Mouse (Mus musculus) embryonic stem cell, embryonic (primary cell): ENCODE measurements around the gene Rcbtb2.

ENCODE experiments used
- CTCF ChIA-PET, 4 experiments: fragments of 300-600 bp in 2 of 4; fragments of 350-600 bp in 2 of 4; sonication (Branson Sonifier 250); formaldehyde crosslinking; loops; one replicate each; lab custom pipeline; 2022; ENCODE audit warnings: inconsistent platforms in 2 of 4; lab: Charles Lee
- POLR2A ChIA-PET, 4 experiments: fragments of 300-600 bp in 2 of 4; fragments of 350-600 bp in 2 of 4; sonication (Branson Sonifier 250); formaldehyde crosslinking; loops; one replicate each; lab custom pipeline; 2022; ENCODE audit warnings: antibody characterized with exemption in 4 of 4, inconsistent platforms in 1 of 4; lab: Charles Lee

Rcbtb2 gene

DNA sequence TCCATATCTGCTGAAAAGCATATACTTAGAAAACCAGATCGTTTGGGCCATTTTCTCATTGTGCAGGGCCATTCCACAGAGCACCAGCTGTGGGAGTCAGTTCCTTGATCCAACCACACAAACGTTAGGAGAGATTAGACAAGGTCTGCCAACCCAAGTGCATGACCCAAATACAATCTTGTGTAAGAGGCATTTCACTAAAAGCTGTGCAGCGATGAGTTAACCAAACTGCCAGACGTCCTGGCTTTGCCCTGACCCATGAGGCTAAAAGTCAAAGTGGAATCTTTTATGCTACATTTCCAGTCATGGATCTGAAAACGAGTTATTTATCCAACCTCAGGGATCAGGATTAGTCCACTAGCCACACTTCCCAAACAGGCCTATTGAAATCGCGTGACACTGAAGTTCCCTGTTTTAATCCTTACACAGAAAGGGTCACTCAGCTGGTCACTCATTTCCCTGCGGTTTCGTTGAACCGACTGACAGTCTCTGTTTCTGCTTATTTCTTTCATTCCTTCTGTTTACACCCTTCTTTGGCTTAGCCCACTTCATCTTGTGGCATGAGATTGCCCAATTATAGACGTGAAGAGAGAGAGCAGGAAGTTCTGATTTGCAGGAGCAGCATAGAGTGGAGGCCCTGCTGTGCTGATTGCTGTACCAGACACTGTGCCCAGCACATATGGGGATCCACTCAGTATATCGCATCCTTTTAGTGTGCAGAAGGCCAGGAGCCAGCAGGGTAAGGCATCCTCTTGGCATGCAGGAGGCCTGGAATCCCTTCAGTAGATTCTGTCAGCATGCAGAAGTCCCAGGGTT is 49.6 kb downstream of the Rcbtb2 start:
- ChIA-PET POLR2A (no interaction called here), CTCF (no interaction called here)

DNA sequence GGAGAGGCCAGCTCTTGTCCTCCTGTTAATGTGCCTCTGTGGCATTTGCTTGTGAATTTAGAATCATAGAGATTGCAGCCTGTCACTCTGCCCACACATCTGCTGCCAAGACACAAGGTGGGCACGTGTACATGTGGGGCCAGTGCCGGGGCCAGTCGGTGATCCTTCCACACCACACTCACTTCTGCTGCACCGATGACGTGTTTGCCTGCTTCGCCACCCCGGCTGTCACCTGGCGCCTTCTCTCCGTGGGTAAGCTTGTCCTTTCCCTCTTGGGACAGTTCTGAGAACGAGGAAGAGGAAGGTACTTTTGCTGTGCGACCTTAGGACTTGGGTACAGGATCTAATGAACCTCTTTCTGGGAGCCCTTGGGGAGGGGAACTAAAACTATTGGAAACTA is 50.8 kb downstream of the Rcbtb2 start:
- CTCF ChIA-PET, result no interaction called here

DNA sequence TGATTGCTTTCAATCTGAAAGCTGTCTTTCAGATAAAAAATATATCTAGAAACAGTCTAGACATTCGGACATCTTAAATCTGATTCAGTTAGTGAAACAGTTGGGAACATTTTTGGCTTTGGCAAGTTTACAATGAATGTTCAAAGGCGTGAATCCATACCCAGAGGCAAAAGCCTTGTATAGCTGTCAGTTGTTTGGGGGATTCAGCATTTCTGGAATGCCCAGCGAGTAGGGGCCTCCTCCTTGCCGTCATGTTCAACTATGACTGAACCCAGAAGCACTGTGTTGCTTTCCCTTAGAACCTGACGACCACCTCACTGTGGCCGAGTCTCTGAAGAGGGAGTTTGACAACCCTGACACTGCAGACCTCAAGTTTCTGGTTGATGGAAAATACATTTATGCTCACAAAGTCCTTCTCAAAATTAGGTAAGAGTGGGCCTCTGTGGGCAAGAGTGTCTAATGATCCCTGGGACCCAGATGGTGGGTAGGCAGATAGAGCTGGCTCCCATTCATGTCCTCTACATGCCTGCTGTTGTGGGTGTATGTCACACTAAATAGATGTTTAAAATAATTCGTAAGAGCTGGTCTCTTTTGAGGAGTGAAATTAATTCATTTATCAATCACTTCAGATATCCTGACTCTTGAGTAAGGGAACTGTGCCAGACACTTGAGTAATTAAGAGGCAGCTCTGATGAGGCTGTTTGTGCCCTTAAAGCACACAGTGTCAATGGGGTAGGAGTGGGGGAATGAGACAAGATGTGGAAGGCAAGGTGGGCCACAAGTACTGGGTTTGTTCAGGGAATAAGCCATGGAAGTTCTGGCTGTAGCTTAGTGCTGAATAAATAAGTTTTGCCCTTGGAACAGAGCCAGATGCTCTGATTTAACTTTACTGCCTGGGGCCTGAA is 51.5 kb downstream of the Rcbtb2 start:
- CTCF ChIA-PET, result no interaction called here
- POLR2A ChIA-PET, result no interaction called here

More for the DNA sequence above, 50.8 kb downstream of the Rcbtb2 start:
- POLR2A ChIA-PET, result no interaction called here

GRCm38 (mm10) chr14:73175031-73175430 is 52.2 kb downstream of the Rcbtb2 start:
- CTCF ChIA-PET, result no interaction called here
- POLR2A ChIA-PET, result no interaction called here

- POLR2A ChIA-PET, result no interaction called here
- CTCF ChIA-PET, result no interaction called here
Observed at GRCm38 (mm10) chr14:73175814-73176213, 53.0 kb downstream of the Rcbtb2 start.

DNA sequence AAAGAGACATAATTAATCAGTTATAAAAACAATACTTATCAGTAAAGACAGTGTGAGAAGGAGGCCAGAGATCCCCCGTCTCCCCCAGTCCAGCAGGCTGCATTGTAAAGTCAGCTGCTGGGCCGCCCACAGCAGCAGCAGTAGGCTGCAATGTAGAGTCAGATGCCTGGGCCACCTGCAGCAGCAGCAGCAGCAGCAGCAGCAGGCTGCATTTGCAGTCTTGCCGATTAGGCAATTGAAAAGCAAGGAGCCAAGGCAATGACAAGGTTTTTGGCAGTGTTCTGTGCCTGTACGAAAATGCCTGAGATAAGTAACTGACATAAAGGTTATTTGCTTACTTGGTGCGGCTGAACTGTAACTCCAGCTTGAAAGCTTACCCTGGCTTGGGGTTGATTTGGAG is 53.4 kb downstream of the Rcbtb2 start:
- ChIA-PET CTCF (no interaction called here), POLR2A (no interaction called here)

DNA sequence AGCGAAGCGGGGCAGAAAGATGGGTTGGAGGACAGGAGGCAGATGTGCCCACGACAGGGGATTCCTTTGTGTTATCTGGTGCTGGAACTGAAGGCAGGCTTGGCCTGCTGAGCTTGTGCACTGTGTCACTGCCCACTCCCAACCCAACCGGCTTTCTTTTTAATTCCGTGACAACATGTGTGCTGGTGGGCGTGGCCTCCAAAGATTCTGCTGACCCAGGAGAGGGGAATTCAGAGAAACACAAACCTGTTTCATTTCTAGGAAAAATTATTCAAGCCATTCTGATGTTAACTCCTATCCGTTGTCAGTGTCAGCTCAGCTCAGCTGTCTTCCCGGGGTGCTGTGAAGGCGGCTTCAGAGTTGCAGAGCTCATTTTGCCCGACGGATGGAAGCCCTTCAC is 55.1 kb downstream of the Rcbtb2 start:
- CTCF ChIA-PET, result interaction anchor here in 2 of 4 experiments (0.6 kb wide), 2 partner anchors 311 to 446 kb away, joined by 3 read pairs; no protein-coding TSS in a partner anchor
- POLR2A ChIA-PET, result interaction anchor here in 1 of 4 experiments (0.6 kb wide), 1 partner anchor 31 kb away, joined by 6 read pairs; no protein-coding TSS in a partner anchor

DNA sequence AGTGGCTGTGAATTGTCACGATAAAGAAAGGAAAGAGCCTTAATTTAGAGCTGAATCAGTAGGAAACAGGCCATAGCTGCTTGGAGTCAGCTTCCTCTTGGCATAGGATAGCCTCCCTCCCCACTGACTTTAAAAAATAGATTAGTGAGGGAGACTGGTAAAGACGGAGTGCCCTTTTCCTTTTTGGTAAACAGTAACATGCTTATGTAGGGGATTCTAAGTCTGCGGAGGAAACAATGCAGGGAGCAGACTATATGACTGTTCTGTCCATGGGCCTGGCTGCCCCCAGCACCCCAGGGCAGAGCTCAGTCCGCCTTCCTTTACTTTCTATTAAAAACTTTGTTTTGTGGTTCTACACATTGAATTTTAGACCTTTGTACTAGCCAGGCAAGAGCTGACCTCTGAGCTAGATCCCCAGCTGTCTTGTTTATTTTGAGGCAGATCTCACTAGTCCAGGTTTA is 56.4 kb downstream of the Rcbtb2 start:
- ChIA-PET POLR2A (interaction anchor here in 1 of 4 experiments (0.7 to 0.9 kb wide), 2 partner anchors 36 to 1608 kb away, joined by 3 read pairs; no protein-coding TSS in a partner anchor), CTCF (interaction anchor here in 1 of 4 experiments (0.6 kb wide), 1 partner anchor 66 kb away, joined by 5 read pairs; no protein-coding TSS in a partner anchor)

DNA sequence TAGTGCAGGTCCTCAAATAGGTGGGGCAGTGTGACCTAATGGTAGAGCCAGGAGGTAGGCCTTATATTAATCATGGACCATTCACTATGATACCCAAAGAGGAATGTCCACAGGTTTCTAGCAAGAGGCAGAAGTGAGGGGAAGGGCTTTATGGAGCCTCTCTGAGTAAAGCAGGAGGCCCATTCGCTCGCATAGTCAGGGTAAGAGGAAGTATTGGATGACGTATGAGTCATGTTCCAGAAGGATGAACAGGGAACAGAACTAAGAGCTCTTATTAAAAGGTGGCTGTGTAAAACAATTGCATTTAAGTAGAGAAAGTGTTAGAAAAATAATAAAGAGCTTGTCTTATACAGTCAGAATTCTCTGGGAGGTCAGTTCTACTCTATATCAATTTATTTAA is 57.8 kb downstream of the Rcbtb2 start:
- ChIA-PET CTCF (interaction anchor here in 1 of 4 experiments (1.5 kb wide), 1 partner anchor 123 kb away, joined by 3 read pairs; no protein-coding TSS in a partner anchor), POLR2A (no interaction called here)

- CTCF ChIA-PET, result interaction anchor here in 1 of 4 experiments (1.5 kb wide), 1 partner anchor 122 kb away, joined by 3 read pairs; no protein-coding TSS in a partner anchor
- POLR2A ChIA-PET, result no interaction called here
Observed at GRCm38 (mm10) chr14:73181144-73181543, 58.3 kb downstream of the Rcbtb2 start.

GRCm38 (mm10) chr14:73186875-73187274 is 64.0 kb downstream of the Rcbtb2 start:
- POLR2A ChIA-PET, result no interaction called here
- CTCF ChIA-PET, result no interaction called here

- CTCF ChIA-PET, result interaction anchor here in 1 of 4 experiments (0.6 kb wide), 1 partner anchor 89 kb away, joined by 3 read pairs; no protein-coding TSS in a partner anchor
- POLR2A ChIA-PET, result no interaction called here
Observed at GRCm38 (mm10) chr14:73199058-73199457, 76.2 kb downstream of the Rcbtb2 start.

DNA sequence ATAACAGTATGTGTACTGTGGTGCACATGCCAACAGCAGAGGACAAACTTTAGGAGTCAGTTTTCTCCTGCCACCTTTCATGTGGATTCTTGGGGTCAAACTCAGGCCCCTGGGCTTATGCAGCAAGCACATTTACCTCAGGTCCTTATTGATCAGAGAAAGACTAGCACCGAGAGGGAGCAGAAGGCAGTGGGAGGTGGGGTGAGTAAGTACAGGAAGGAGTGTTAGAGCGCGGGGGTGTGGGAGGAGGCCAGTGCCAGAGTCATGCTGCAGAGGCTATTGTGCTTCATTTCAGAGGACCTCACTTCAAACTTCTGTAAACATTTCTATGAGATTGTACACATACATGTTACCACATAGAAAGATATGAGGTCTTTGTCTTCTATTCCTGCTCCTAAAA is 78.6 kb downstream of the Rcbtb2 start:
- POLR2A ChIA-PET, result no interaction called here
- CTCF ChIA-PET, result no interaction called here

DNA sequence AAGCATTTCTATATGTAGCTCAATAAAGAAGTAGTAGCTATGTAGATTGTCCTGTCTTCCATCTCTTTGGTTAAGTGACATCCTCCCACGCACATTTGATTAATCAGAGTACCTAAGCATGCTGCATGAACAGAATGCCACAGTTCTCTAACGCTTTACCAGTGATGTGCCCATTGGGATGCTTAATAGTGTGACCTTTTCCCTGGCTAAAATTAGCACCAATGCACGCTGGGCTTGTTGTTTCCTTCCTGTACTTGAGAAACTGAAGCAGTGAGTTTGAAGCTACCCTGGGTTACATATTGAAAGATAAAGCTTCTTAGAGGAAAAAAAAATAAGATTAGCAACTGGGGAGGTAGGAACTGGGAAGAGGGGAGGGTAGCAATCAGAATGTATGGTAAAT is 81.2 kb downstream of the Rcbtb2 start:
- ChIA-PET CTCF (no interaction called here), POLR2A (interaction anchor here in 2 of 4 experiments (0.6 to 1.0 kb wide), 2 partner anchors 19 to 95 kb away, joined by 3 read pairs; no protein-coding TSS in a partner anchor)

- CTCF ChIA-PET, result interaction anchor here in 2 of 4 experiments (0.6 to 0.7 kb wide), 2 partner anchors 17 to 198 kb away, joined by 5 read pairs; no protein-coding TSS in a partner anchor
- POLR2A ChIA-PET, result no interaction called here
Observed at GRCm38 (mm10) chr14:73209262-73209661, 86.4 kb downstream of the Rcbtb2 start.

DNA sequence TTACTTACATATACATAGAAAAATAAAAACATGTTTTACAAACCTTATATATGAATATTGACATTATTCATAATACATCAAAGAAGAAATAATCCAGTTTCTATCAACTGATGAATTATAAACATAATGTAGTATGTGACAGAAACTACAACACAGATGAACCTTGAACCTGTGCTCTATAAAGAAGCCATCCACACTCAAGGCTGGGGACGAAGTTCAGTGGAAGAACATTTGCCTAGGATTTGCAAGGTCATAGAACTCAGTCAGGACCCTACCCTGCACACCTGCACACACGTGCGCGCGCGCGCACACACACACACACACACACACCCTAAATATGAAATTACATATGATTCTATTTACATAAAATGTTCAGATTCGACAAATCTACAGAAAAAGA is 87.4 kb downstream of the Rcbtb2 start:
- POLR2A ChIA-PET, result no interaction called here

DNA sequence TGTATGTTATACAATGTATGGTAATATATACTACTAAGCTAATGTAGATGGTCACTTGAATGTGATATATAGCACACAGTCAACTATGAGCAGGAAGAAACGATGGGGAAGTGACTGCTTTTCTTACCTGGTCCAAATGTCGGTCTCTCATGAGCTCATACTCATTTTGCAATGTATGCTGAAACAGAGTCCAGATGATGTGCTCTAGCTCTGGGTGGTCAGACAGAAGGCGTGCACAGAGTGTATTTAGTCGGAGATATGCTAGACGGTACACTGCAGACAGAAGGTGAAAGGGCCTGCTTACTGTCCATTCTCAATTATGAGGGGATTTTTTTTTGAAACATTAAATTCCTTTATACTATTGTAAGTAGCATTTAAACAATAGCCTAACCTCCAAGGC is 88.6 kb downstream of the Rcbtb2 start:
- ChIA-PET CTCF (no interaction called here), POLR2A (interaction anchor here in 1 of 4 experiments (0.9 to 1.1 kb wide), 2 partner anchors 11 to 12 kb away, joined by 3 read pairs; no protein-coding TSS in a partner anchor)

More for the DNA sequence above, 87.4 kb downstream of the Rcbtb2 start:
- CTCF ChIA-PET, result no interaction called here

DNA sequence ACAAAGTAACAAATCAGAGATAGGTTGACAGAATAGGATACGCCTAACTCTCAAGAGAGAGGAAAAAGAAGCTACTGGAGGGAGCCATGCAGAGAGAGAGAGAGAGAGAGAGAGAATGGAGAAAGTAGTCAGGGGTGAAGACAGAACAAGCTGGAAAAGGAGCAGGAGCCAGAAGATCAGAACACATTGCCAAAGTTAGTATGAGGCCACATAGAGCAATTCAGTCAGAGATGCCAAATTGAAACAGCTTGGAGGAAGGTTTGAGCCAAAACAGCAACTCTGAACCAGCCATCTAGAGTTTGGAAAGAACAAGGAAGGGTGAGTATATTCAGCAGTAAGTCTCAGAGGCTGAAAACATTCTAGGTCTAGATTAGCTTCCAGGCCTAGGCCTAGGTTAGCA is 94.2 kb downstream of the Rcbtb2 start:
- POLR2A ChIA-PET, result no interaction called here
- CTCF ChIA-PET, result no interaction called here

- ChIA-PET POLR2A (interaction anchor here in 1 of 4 experiments (1.6 kb wide), 1 partner anchor 11 kb away, joined by 3 read pairs; no protein-coding TSS in a partner anchor), CTCF (no interaction called here)
Observed at GRCm38 (mm10) chr14:73222316-73222970, 99.6 kb downstream of the Rcbtb2 start.
